In the genomic region with DNA sequence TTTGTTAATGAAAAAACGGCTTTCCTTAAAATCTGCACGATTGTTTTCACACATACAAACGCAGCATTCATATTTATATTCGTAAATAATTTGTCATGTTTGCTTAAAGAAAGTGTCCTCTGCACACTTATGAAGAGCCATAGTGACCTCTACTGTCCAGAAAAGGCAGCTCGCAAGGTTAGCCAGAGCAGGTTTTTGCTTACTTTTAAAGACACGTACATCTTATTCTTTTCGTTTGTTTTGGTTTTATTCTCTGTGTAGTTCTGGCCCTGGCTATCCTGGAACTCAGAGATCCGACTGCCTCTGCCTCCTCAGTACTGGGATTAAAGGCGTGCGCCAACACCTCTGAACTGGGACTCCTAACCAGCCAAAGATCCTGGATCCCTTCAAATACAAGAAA, we compare ENCODE assay signal across 8 mouse cellular contexts. TPM values are rescaled to one million over a fixed set of nuclear protein-coding genes. Genes with fewer than 3 reads are reported as not detected.
DNase-seq lines count a peak whose midpoint lies in the region; ATAC-seq and TF ChIP-seq lines count a peak whose summit lies in the region.
"Had no signal": no experiment of that assay in that cellular context is flagged by ENCODE, and none has a peak within 500 bp of the region (broad histone marks: within the 10 kb centered on the region; RNA-seq: fewer than 3 reads in every experiment).

No protein-coding gene starts in this region.

- H3K4me3 ChIP-seq in megakaryocyte, embryonic 14.5 days (replicated peaks), result peak overlapping the region; percentile 67
- H3K4me3 ChIP-seq in intestine, embryonic 16.5 days (ENCODE audit: low read length), result no peak overlapping the region
- H3K4me3 ChIP-seq in liver, embryonic 14.5 days (ENCODE audit: insufficient read depth in 1 of 2, low read depth in 2 of 2, low read length in 2 of 2), result no peak overlapping the region

- 0 out of 2 replicates have a peak overlapping the region, but pooled peaks have one; percentile 17 for H3K4me2 ChIP-seq in intestine, embryonic 16.5 days (ENCODE audit: low read depth, low read length)
- H3K4me2 ChIP-seq in liver, embryonic 14.5 days (ENCODE audit: low read depth), result no peak overlapping the region

- H3K4me1 ChIP-seq in megakaryocyte, embryonic 14.5 days, result peaks cover 28% of the 10 kb centered on the region
- H3K4me1 ChIP-seq in intestine, embryonic 16.5 days (ENCODE audit: control insufficient read depth, insufficient read depth, low read length), result peaks cover 8% of the 10 kb centered on the region; the same call in 1 of the 2 replicates
- peaks cover 10 to 20% of the 10 kb centered on the region in 2 experiments for H3K4me1 ChIP-seq in liver, embryonic 14.5 days (replicated peaks; ENCODE audit: control insufficient read depth in 2 of 2, insufficient read depth in 2 of 2, low read length in 1 of 2)

- 24% methylated on average over 10 of the region's 10 CpGs for WGBS in intestine, embryonic 16.5 days
- WGBS in liver, embryonic 14.5 days (ENCODE audit: insufficient replicate concordance), result 25% methylated on average over 10 of the region's 10 CpGs

- peak; percentile 46 for TF ChIP-seq CTCF in liver, embryonic 14.5 days (IDR thresholded peaks at IDR 0.05; ENCODE audit: low read depth)

- peak; percentile 82 for DNase-seq in NIH3T3 (ENCODE audit: low read depth)
- DNase-seq in cerebellum, postnatal 14 days, result peak; percentile 56 to 58
- no peak for DNase-seq in liver, embryonic 14.5 days (ENCODE audit: low read depth in 3 of 3, low spot score in 3 of 3)
- DNase-seq in thymus, postnatal 25 days, result peak; percentile 6

- H3K36me3 ChIP-seq in megakaryocyte, embryonic 14.5 days (replicated peaks; ENCODE audit: low read length), result peaks cover 19% of the 10 kb centered on the region
- 0 out of 2 replicates have a peak, but pooled peaks cover 2% of the 10 kb centered on the region for H3K36me3 ChIP-seq in intestine, embryonic 16.5 days (ENCODE audit: control insufficient read depth, insufficient read depth, low read length)
- peaks cover 8% of the 10 kb centered on the region for H3K36me3 ChIP-seq in liver, embryonic 14.5 days (replicated peaks; ENCODE audit: control insufficient read depth, insufficient read depth, low read depth)

- no peaks in the 10 kb centered on the region for H3K9me3 ChIP-seq in megakaryocyte, embryonic 14.5 days
- no peaks in the 10 kb centered on the region for H3K9me3 ChIP-seq in intestine, embryonic 16.5 days (ENCODE audit: control insufficient read depth, low read length)
- H3K9me3 ChIP-seq in liver, embryonic 14.5 days (ENCODE audit: control insufficient read depth, low read length), result no peaks in the 10 kb centered on the region

- no peak for TF ChIP-seq EP300 in liver, embryonic 14.5 days (IDR thresholded peaks at IDR 0.05; ENCODE audit: low read depth)

- H3K9ac ChIP-seq in intestine, embryonic 16.5 days (ENCODE audit: low read depth, low read length), result no peak overlapping the region
- H3K9ac ChIP-seq in liver, embryonic 14.5 days (replicated peaks), result no peak overlapping the region

- no peak overlapping the region for H3K27ac ChIP-seq in intestine, embryonic 16.5 days (ENCODE audit: low read length)
- no peak overlapping the region for H3K27ac ChIP-seq in liver, embryonic 14.5 days

- no peaks in the 10 kb centered on the region for H3K27me3 ChIP-seq in megakaryocyte, embryonic 14.5 days (replicated peaks)
- H3K27me3 ChIP-seq in intestine, embryonic 16.5 days (replicated peaks; ENCODE audit: control insufficient read depth, insufficient read depth, low read length), result no peaks in the 10 kb centered on the region
- H3K27me3 ChIP-seq in liver, embryonic 14.5 days (ENCODE audit: control insufficient read depth, insufficient read depth, low read length), result no peaks in the 10 kb centered on the region

- ATAC-seq in megakaryocyte, adult 5-6 weeks (ENCODE audit: poor library complexity, severe bottlenecking), result no peak
- no peak for ATAC-seq in intestine, embryonic 16.5 days
- ATAC-seq in liver, embryonic 14.5 days (ENCODE audit: insufficient read depth), result no peak

RNA-seq across cellular contexts. Expression of a gene that starts 1.6 kb away (rescaled TPM):
- 1.1 and 2.5 TPM in 2 replicates for polyA plus RNA-seq in megakaryocyte, embryonic 14.5 days (2012; ENCODE audit: insufficient read depth, low replicate concordance)
- 34.9 and 44.2 TPM in 2 replicates for total RNA-seq in megakaryocyte, adult 5-6 weeks (2015)
- 48.3 and 59.0 TPM in 2 replicates for total RNA-seq in megakaryocyte, adult 5-6 weeks (2017)
- polyA plus RNA-seq in intestine, embryonic 16.5 days (2015; fragmentation: Nextera tagmentation; extraction: Ambion mirVana), result 81.0 and 87.1 TPM in 2 replicates
- polyA plus RNA-seq in liver, embryonic 14.5 days (2012; rRNA removed), result 26.0 and 34.9 TPM in 2 replicates
- 50.0 and 52.7 TPM in 2 replicates for polyA plus RNA-seq in liver, embryonic 14.5 days (2014; fragmentation: Nextera tagmentation; extraction: Ambion mirVana)

RNA-seq across cellular contexts. Expression of a gene that starts 4.1 kb away (rescaled TPM):
- not detected in 2 replicates for polyA plus RNA-seq in megakaryocyte, embryonic 14.5 days (2012; ENCODE audit: insufficient read depth, low replicate concordance)
- not detected in 2 replicates for total RNA-seq in megakaryocyte, adult 5-6 weeks (2015)
- not detected in 2 replicates for total RNA-seq in megakaryocyte, adult 5-6 weeks (2017)
- polyA plus RNA-seq in intestine, embryonic 16.5 days (2015; fragmentation: Nextera tagmentation; extraction: Ambion mirVana), result 10.5 and 13.7 TPM in 2 replicates
- 85.1 and 184 TPM in 2 replicates for polyA plus RNA-seq in liver, embryonic 14.5 days (2012; rRNA removed)
- polyA plus RNA-seq in liver, embryonic 14.5 days (2014; fragmentation: Nextera tagmentation; extraction: Ambion mirVana), result 330 and 376 TPM in 2 replicates
- total RNA-seq: neutrophil, adult 5-6 weeks had no signal

RNA-seq across cellular contexts. Expression of a gene that starts 27.9 kb away (rescaled TPM):
- not detected in 2 replicates for polyA plus RNA-seq in megakaryocyte, embryonic 14.5 days (2012; ENCODE audit: insufficient read depth, low replicate concordance)
- not detected in 2 replicates for total RNA-seq in megakaryocyte, adult 5-6 weeks (2015)
- not detected in 2 replicates for total RNA-seq in megakaryocyte, adult 5-6 weeks (2017)
- polyA plus RNA-seq in intestine, embryonic 16.5 days (2015; fragmentation: Nextera tagmentation; extraction: Ambion mirVana), result 11.6 and 19.2 TPM in 2 replicates
- 105 and 203 TPM in 2 replicates for polyA plus RNA-seq in liver, embryonic 14.5 days (2012; rRNA removed)
- polyA plus RNA-seq in liver, embryonic 14.5 days (2014; fragmentation: Nextera tagmentation; extraction: Ambion mirVana), result 436 and 506 TPM in 2 replicates
- total RNA-seq: neutrophil, adult 5-6 weeks had no signal

RNA-seq across cellular contexts. Expression of a gene that starts 46.2 kb away (rescaled TPM):
- not detected in 2 replicates for polyA plus RNA-seq in megakaryocyte, embryonic 14.5 days (2012; ENCODE audit: insufficient read depth, low replicate concordance)
- not detected in 2 replicates for total RNA-seq in megakaryocyte, adult 5-6 weeks (2015)
- total RNA-seq in megakaryocyte, adult 5-6 weeks (2017), result not detected in 2 replicates
- 5.9 and 14.1 TPM in 2 replicates for polyA plus RNA-seq in intestine, embryonic 16.5 days (2015; fragmentation: Nextera tagmentation; extraction: Ambion mirVana)
- 171 and 249 TPM in 2 replicates for polyA plus RNA-seq in liver, embryonic 14.5 days (2012; rRNA removed)
- polyA plus RNA-seq in liver, embryonic 14.5 days (2014; fragmentation: Nextera tagmentation; extraction: Ambion mirVana), result 392 and 442 TPM in 2 replicates
- total RNA-seq: neutrophil, adult 5-6 weeks had no signal

Comparison
In these comparisons a context has a peak if more than half of its experiments do, and no peak if none do; other contexts are left out.
1. DNase-seq: peak in NIH3T3 (single experiment), cerebellum, postnatal 14 days (2 of 2) and thymus, postnatal 25 days (single experiment); none in liver, embryonic 14.5 days (0 of 3).
2. RNA of a gene that starts 4.1 kb away (polyA plus RNA-seq): 85.1 to 376 TPM in liver, embryonic 14.5 days and 10.5 to 13.7 TPM in intestine, embryonic 16.5 days; not detected in megakaryocyte, embryonic 14.5 days; every median in the first group is over 10 times any median in the second.
3. RNA of a gene that starts 27.9 kb away (polyA plus RNA-seq): 105 to 506 TPM in liver, embryonic 14.5 days and 11.6 to 19.2 TPM in intestine, embryonic 16.5 days; not detected in megakaryocyte, embryonic 14.5 days; every median in the first group is over 10 times any median in the second.